Mouse (Mus musculus) ES-E14 (cell line): ENCODE results near the gene Tmem132e. TPM values are rescaled to one million over a fixed set of nuclear protein-coding genes. Genes with fewer than 3 reads are reported as not detected.

Experiments
- DNase-seq: peaks from one replicate; pipeline ENCODE4 v3.0.0-alpha.2; 2013; ENCODE audit warnings: low read depth, low spot score
- H3K27ac ChIP-seq: 2 replicates; pipeline ENCODE4 v1.5.1; 2012; ENCODE audit warnings: low read depth, mild to moderate bottlenecking, low read length, moderate library complexity, mixed read lengths; ENCODE audit not compliant: poor library complexity, insufficient read depth, severe bottlenecking
- H3K36me3 ChIP-seq: 2 replicates; pipeline ENCODE4 v1.6.1; 2012; ENCODE audit warnings: mild to moderate bottlenecking, low read length, moderate library complexity, mixed read lengths; ENCODE audit not compliant: control insufficient read depth, poor library complexity, insufficient read depth, severe bottlenecking
- H3K4me1 ChIP-seq, 2 experiments: fragments of 150-350 bp in 1 of 2; sonication (generic) in 1 of 2; 2 replicates each; pipeline ENCODE4 v1.6.1; 2012; ENCODE audit warnings: low read length in 2 of 2, mild to moderate bottlenecking in 1 of 2, mixed read lengths in 1 of 2; ENCODE audit not compliant: control insufficient read depth in 2 of 2, insufficient read depth in 2 of 2, poor library complexity in 1 of 2
- H3K4me3 ChIP-seq, 2 experiments: fragments of 150-350 bp in 1 of 2; sonication (generic) in 1 of 2; 2 replicates each; pipeline ENCODE4 v1.5.1; 2012; ENCODE audit warnings: low read length in 2 of 2, low read depth in 1 of 2, mild to moderate bottlenecking in 1 of 2, mixed read lengths in 1 of 2; ENCODE audit not compliant: insufficient read depth in 1 of 2, poor library complexity in 1 of 2, severe bottlenecking in 1 of 2
- H3K9ac ChIP-seq: 2 replicates; pipeline ENCODE4 v1.6.1; 2012; ENCODE audit warnings: low read depth, mild to moderate bottlenecking, low read length, mixed read lengths; ENCODE audit not compliant: poor library complexity, insufficient read depth, severe bottlenecking
- H3K9me3 ChIP-seq: fragments of 150-350 bp; sonication (generic); 2 replicates; pipeline ENCODE4 v1.6.1; 2012; ENCODE audit warnings: low read depth, mild to moderate bottlenecking, low read length; ENCODE audit not compliant: control insufficient read depth, insufficient read depth
- CHD2 ChIP-seq: IDR thresholded peaks from 2 replicates; pipeline ENCODE4 v1.6.1; 2014; ENCODE audit warnings: mild to moderate bottlenecking, low read depth, low read length, inconsistent platforms
- HCFC1 ChIP-seq: IDR thresholded peaks from 2 replicates; pipeline ENCODE4 v1.6.1; 2012; ENCODE audit warnings: low read length, inconsistent platforms, borderline replicate concordance; ENCODE audit not compliant: insufficient read depth
- MAFK ChIP-seq: IDR thresholded peaks from 2 replicates; pipeline ENCODE4 v1.6.1; 2014; ENCODE audit warnings: mild to moderate bottlenecking, low read depth, low read length, inconsistent platforms; ENCODE audit not compliant: insufficient read depth
- ZC3H11A ChIP-seq: IDR thresholded peaks from 2 replicates; pipeline ENCODE4 v1.6.1; 2012; ENCODE audit warnings: low read depth, mild to moderate bottlenecking, inconsistent platforms, low read length, borderline replicate concordance
- ZNF384 ChIP-seq: IDR thresholded peaks from 2 replicates; pipeline ENCODE4 v1.6.1; 2012; ENCODE audit warnings: low read depth, low read length, inconsistent platforms
- in situ Hi-C, 2 experiments: fragments of 600-800 bp; cut with MboI; formaldehyde crosslinking; loops; one replicate each; pipeline ENCODE4 v1.15.1; 2025; ENCODE audit warnings: low sequenced_read_pairs in 2 of 2, inconsistent platforms in 1 of 2; ENCODE audit not compliant: unreplicated experiment in 2 of 2
- total RNA-seq: library from RNA; depleted of rRNA; stranded (reverse); fragments of 300-350 nt; gene quantifications from 2 replicates; pipeline ENCODE4 v1.2.3, GENCODE M21; 2012

Gene Tmem132e
- total RNA-seq, 1 experiment: 0.40 TPM

DNA sequence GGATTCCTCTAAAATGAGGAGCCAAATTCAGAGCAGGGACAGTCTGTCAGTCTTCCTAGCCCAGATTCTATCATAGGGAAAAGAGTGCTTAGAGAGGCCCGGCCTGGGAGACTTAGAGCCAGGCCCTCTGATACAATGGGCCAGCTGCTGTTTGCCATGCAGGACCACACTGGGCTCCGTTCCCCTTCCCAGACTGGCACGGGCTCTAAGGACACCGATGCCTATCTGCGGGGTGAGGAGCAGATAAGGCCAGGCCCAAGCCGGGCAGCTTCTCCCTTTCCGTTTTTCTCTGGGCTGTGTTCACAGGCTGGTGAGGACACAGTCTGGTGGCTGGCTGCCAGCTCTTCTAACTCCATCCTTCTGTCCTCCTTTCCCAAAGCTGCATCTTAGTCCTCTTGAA lies 64.5 kb downstream of the Tmem132e start:
- H3K27ac ChIP-seq: no peak overlapping the region
- no peak for TF ChIP-seq MAFK
- TF ChIP-seq CHD2: no peak
- no peak for TF ChIP-seq HCFC1
- TF ChIP-seq ZC3H11A: no peak
- no peak for TF ChIP-seq ZNF384
- no peaks in the 10 kb centered on the region for H3K36me3 ChIP-seq
- in situ Hi-C loops: no loop called here
- no peak overlapping the region for H3K9ac ChIP-seq
- no peaks in the 10 kb centered on the region for H3K9me3 ChIP-seq
- no peak overlapping the region for H3K4me3 ChIP-seq
- DNase-seq: no peak
- H3K4me1 ChIP-seq: no peaks in the 10 kb centered on the region

- H3K9me3 ChIP-seq: no peaks in the 10 kb centered on the region
- no peaks in the 10 kb centered on the region for H3K4me1 ChIP-seq
- in situ Hi-C loops: no loop called here
- H3K36me3 ChIP-seq: no peaks in the 10 kb centered on the region
- TF ChIP-seq HCFC1: no peak
- TF ChIP-seq MAFK: no peak
- no peak for TF ChIP-seq CHD2
- TF ChIP-seq ZNF384: no peak
- TF ChIP-seq ZC3H11A: no peak
- H3K27ac ChIP-seq: no peak overlapping the region
- H3K4me3 ChIP-seq: no peak overlapping the region
- H3K9ac ChIP-seq: no peak overlapping the region
- DNase-seq: no peak
These were observed 72.6 kb downstream of the Tmem132e start for GRCm38 (mm10) chr11:82461326-82461725.

- no peaks in the 10 kb centered on the region for H3K9me3 ChIP-seq
- H3K4me1 ChIP-seq: peaks cover 0 to 2% of the 10 kb centered on the region in 2 experiments; a peak in 1 of 4 replicates
- no peak for DNase-seq
- no peak overlapping the region for H3K4me3 ChIP-seq
- TF ChIP-seq CHD2 (no peak), ZC3H11A (no peak), ZNF384 (no peak), HCFC1 (no peak), MAFK (no peak)
- in situ Hi-C loops: no loop called here
- no peaks in the 10 kb centered on the region for H3K36me3 ChIP-seq
- no peak overlapping the region for H3K27ac ChIP-seq
- H3K9ac ChIP-seq: no peak overlapping the region
These were observed 76.8 kb downstream of the Tmem132e start for GRCm38 (mm10) chr11:82465536-82465935.

DNA sequence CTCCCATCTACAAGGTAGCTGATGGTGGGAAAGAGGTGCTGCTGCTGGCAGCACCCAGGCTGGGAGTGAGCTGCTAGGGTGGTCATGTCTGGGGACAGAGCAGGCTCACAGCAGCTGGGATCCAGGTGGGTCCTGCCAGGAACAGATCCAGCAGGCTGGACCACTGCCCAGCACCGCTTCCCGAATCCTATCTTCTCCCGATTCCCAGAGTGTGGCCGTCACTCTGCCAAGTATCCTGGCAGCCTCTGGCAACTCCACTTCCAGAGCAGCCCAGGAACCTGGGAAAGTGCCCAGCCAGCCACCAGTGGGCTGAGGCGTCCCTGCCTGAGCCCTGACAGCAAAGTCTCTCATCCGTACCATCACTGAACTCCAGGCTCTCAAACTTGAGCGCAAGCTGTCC lies 78.5 kb downstream of the Tmem132e start:
- DNase-seq: no peak
- in situ Hi-C loops: no loop called here

GRCm38 (mm10) chr11:82471076-82471475 lies 82.4 kb downstream of the Tmem132e start:
- H3K4me1 ChIP-seq: peaks cover 0 to 4% of the 10 kb centered on the region in 2 experiments; a peak in 1 of 4 replicates
- H3K36me3 ChIP-seq: no peaks in the 10 kb centered on the region
- no peak for DNase-seq
- TF ChIP-seq MAFK (no peak), CHD2 (no peak), ZNF384 (no peak), HCFC1 (no peak), ZC3H11A (no peak)
- no peaks in the 10 kb centered on the region for H3K9me3 ChIP-seq
- in situ Hi-C loops: no loop called here
- H3K27ac ChIP-seq: no peak overlapping the region
- H3K9ac ChIP-seq: no peak overlapping the region
- H3K4me3 ChIP-seq: no peak overlapping the region

More for the DNA sequence above, 78.5 kb downstream of the Tmem132e start:
- no peaks in the 10 kb centered on the region for H3K9me3 ChIP-seq
- H3K36me3 ChIP-seq: no peaks in the 10 kb centered on the region
- TF ChIP-seq CHD2: no peak
- no peak for TF ChIP-seq ZNF384
- TF ChIP-seq HCFC1: no peak
- no peak for TF ChIP-seq MAFK
- no peak for TF ChIP-seq ZC3H11A
- H3K9ac ChIP-seq: no peak overlapping the region
- no peak overlapping the region for H3K4me3 ChIP-seq
- no peak overlapping the region for H3K27ac ChIP-seq
- H3K4me1 ChIP-seq: peaks cover 0 to 2% of the 10 kb centered on the region in 2 experiments; a peak in 1 of 4 replicates
